Mouse (Mus musculus) bone marrow macrophage, adult 2 months (primary cell): ENCODE results near the gene Gm14406.
"Not testable (repeated sequence)": the region's sequence is repeated elsewhere in the genome, so short reads cannot be mapped to it uniquely, and the experiment has no call there.

ENCODE experiments used
- CTCF ChIP-seq: IDR thresholded peaks from 2 replicates; pipeline ENCODE4 v1.5.1; 2012; ENCODE audit warnings: low read depth, mild to moderate bottlenecking, low read length, moderate library complexity
- POLR2A ChIP-seq: IDR thresholded peaks from 2 replicates; pipeline ENCODE4 v1.6.1; 2012; ENCODE audit warnings: mild to moderate bottlenecking, low read depth, low read length, borderline replicate concordance

DNA sequence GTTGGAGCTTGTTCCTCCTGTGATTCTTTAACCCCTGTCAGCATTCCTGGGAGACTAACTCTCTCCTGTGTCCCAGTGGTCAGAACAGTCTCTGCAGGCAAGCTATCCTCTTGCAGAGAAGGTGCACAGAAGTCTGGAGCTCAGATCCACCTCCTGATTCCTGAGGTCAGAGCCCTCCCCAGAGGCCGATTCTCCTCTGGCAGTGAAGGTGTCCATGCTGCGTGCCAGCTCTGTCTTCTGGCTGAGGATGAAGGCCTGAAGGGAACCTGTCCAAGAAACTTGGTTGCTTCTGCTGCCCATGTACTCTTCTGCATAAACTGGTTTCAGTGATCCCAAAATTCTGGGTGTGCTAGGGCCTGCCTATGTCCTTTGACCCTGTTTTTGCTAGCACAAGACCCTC lies 40.9 kb downstream of the Gm14406 start:
- TF ChIP-seq POLR2A, CTCF: not testable (repeated sequence)
